Mouse (Mus musculus) gastrocnemius, adult 2 months (tissue): Measurements from ENCODE around the gene 1700020D05Rik. TPM values are rescaled to one million over a fixed set of nuclear protein-coding genes. Genes with fewer than 3 reads are reported as not detected.
A peak's percentile ranks its signal among the peaks of the same experiment; 100 is the strongest.

Experiments used
- DNase-seq: peaks from one replicate; pipeline ENCODE4 v3.0.0; 2022
- H3K27ac ChIP-seq: fragments of 200-600 bp; 2 replicates; pipeline ENCODE4 v1.8.1; 2022; ENCODE audit warnings: mild to moderate bottlenecking
- H3K4me3 ChIP-seq: fragments of 200-600 bp; 2 replicates; pipeline ENCODE4 v1.8.1; 2022; ENCODE audit warnings: mild to moderate bottlenecking, moderate library complexity
- CTCF ChIP-seq: fragments of 200-600 bp; IDR thresholded peaks from 2 replicates; pipeline ENCODE4 v1.8.1; 2022; ENCODE audit warnings: antibody characterized with exemption, mild to moderate bottlenecking, moderate library complexity
- intact Hi-C: fragments of 180-260 bp; cut with DNase I; formaldehyde crosslinking; loops from one replicate; pipeline ENCODE4 v1.15.1; 2025
- total RNA-seq, 2 experiments: library from RNA; stranded (reverse); gene quantifications; 2 replicates each; pipeline ENCODE4 v1.2.3; 2021

The 1700020D05Rik gene
- total RNA-seq, 2 experiments from 2014 or later, result 0.92 to 1.6 TPM

GRCm38 (mm10) chr19:5480016-5480415, 23.6 kb downstream of the 1700020D05Rik start:
- intact Hi-C loops, result no loop called here
- DNase-seq, result no peak
- no peak for TF ChIP-seq CTCF
- Histone ChIP-seq H3K27ac (no peak overlapping the region), H3K4me3 (no peak overlapping the region)

DNA sequence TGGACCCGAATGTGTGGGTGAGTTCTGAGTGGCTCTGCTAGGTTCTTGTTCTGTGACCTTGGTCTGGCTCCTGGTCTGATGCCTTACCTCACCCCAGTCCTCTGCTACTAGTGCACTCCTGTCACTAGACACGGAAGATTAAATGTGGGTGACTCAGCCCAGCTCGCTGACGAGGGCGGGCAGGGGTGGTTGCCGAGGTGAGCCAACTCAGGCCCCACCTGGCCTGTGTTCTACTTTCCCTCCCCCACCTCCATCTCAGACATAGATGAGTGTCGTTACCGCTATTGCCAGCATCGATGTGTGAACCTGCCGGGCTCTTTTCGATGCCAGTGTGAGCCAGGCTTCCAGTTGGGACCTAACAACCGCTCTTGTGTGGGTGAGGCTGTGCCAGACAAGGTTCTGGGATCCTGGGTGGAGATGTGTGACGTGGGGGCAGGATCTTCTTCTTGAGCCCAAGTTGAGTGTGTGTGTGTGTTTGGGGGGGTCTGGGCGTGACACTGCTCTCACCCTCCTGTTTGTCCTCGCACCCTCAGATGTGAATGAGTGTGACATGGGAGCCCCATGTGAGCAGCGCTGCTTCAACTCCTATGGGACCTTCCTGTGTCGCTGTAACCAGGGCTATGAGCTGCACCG, 25.8 kb downstream of the 1700020D05Rik start:
- 0 out of 2 replicates have a peak overlapping the region, but pooled peaks have one; percentile 8 for H3K27ac ChIP-seq
- no peak for TF ChIP-seq CTCF
- intact Hi-C loops, result no loop called here
- no peak for DNase-seq
- H3K4me3 ChIP-seq, result no peak overlapping the region

DNA sequence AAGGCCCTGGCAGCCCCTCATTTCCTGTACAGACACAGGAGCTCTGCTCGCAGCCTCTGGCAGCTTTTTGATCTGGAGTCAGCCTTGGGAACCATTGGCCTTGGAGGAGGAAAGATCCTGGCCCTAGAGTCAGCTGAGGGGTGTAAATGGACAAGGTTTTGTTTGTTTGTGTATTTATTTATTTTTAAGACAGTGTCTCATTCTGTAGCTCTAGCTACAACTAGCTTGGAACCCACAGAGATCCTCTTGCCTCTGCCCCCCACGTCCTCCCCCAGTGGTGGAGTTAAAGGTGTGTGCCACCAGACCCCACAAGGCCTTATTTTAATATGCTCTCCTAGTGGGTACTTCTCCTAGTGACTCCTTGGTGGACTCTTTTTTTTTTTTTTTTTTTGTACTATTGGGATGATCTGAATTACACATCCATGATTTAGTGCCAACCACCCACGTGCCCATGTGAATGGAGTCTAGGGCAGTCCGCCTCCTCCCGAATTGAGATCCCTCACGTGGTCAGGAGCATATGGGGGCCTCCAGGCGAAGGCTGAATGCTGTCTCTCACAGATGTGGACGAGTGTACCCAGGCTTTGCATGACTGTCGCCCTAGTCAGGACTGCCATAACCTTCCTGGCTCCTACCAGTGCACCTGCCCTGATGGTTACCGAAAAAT, 26.5 kb downstream of the 1700020D05Rik start:
- Histone ChIP-seq H3K27ac (no peak overlapping the region), H3K4me3 (no peak overlapping the region)
- no peak for TF ChIP-seq CTCF
- no peak for DNase-seq
- intact Hi-C loops, result no loop called here

DNA sequence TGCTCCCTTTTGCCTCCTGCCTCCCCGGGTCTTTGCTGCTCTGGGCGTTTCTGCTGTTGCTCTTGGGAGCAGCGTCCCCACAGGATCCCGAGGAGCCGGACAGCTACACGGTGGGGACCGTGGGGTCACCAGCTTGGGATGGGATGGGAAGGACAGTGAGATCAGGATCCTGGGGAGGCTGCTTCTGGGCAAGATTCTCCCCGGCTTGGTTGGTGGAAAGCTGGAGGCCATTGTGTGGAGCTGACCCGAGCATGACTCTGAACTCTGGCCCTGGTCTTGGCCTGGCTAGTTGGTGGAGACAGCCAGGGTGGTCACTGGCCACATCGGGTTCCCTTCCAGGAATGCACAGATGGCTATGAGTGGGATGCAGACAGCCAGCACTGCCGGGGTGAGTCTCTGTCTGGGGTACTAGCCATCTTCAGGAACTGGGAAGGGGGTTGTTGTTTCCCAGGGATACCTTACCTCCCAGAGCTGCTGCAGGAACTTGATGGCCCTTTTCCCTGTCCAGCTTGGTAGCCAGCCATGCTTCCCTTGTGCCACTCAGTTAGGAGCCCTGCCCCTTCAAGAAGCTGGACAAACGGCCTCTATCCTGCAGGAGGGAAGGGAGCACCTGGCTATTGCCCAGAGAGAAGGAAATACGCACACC, 28.4 kb downstream of the 1700020D05Rik start:
- peak; percentile 35 for DNase-seq
- TF ChIP-seq CTCF, result no peak
- Histone ChIP-seq H3K27ac (peak overlapping the region; percentile 80), H3K4me3 (peak overlapping the region; percentile 78)
- intact Hi-C loops, result no loop called here

- Histone ChIP-seq H3K4me3 (peak overlapping the region; percentile 78), H3K27ac (peak overlapping the region; percentile 80)
- no peak for TF ChIP-seq CTCF
- intact Hi-C loops, result no loop called here
- DNase-seq, result peak; percentile 79
Observed at GRCm38 (mm10) chr19:5474281-5475068, 29.1 kb downstream of the 1700020D05Rik start.

GRCm38 (mm10) chr19:5473720-5474119, 29.9 kb downstream of the 1700020D05Rik start, which contains the start of gene Efemp2:
Gene Efemp2 (plus strand): TSS chr19:5473954.
- peak within 1 kb of the TSS; percentile 80 for H3K27ac ChIP-seq
- intact Hi-C loops, result no loop called here
- H3K4me3 ChIP-seq, result peak within 1 kb of the TSS; percentile 78
- no peak for TF ChIP-seq CTCF
- peak; percentile 88 for DNase-seq

- no peak for DNase-seq
- intact Hi-C loops, result no loop called here
- TF ChIP-seq CTCF, result peak; percentile 44
- Histone ChIP-seq H3K4me3 (no peak overlapping the region), H3K27ac (no peak overlapping the region)
Observed at GRCm38 (mm10) chr19:5472857-5473256, 30.7 kb downstream of the 1700020D05Rik start.

DNA sequence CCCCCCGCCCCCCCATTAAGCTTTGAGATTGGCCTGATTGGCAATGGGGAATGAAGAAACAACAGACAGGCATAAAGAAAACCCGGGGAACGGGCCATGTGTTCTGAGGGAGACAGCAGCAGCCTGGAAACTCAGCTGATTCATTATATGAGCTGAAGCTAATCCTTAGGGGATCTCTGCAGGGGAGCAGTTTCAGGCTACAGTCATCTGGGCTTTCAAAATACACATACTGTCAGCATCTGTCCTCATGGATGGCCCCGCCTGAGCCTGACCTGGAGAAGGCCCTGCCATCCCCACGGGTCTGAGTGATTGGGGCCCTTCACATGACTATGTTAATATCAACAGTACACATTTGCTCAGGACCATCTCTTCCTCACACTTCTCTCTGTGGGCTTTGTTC, 31.7 kb downstream of the 1700020D05Rik start:
- intact Hi-C loops, result no loop called here
- H3K27ac ChIP-seq, result no peak overlapping the region
- H3K4me3 ChIP-seq, result no peak overlapping the region
- DNase-seq, result no peak
- TF ChIP-seq CTCF, result no peak

DNA sequence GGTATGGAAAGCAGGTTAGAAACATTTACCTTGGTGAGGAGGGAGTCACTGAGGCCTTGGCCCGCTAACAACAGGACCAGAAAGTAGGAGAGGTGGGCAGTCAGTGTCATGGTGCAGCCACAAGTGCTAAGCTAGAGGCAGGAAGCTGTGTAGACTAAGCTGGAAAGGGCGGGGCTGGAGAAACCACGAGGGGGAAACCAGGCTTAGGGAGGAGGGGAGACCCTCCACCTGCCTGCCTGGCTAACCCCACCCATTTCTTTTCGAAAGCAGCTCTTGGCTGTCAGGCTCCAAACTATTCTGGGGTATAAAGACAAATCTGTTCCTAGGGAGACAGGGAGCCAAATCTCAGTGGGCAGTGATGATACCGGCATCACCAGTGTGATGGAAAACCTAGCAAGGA, 35.2 kb downstream of the 1700020D05Rik start, which contains the start of gene Ctsw:
Ctsw (minus strand) TSS at position 134 of the 400 bp plus-strand sequence.
- intact Hi-C loops, result no loop called here
- no peak within 1 kb of the TSS for H3K4me3 ChIP-seq

DNA sequence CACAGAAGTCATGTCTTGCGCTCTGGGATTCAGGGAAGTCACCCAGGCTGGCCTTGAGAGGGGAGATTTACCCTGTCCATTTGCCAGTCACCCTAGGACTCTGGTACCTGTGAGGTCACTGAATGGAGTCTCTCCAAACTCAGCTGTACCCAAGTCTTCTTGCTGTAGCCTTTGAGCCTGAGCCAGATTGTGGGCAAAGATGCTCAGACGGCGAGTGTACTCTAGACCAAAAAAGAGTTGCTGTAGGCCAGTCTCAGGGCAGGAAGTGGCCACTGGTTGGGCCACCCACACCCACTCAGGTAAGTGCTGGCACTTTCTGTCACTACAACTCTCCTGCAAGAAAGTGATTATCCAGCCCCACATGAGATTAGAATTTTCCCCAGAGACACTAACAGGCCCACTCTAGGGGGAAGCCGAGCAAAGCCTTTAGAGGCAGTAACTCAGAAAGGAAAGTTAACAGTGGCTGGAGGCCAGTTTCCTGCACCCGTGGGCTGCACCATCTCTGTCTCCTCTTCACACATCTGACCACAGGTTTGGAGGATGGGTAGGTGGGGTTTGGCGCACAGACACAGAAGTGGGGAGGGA, 36.6 kb downstream of the 1700020D05Rik start:
- no peak for DNase-seq
- no peak overlapping the region for H3K27ac ChIP-seq
- TF ChIP-seq CTCF, result no peak
- intact Hi-C loops, result no loop called here
- H3K4me3 ChIP-seq, result no peak overlapping the region

More for the DNA sequence above, 35.2 kb downstream of the 1700020D05Rik start, which contains the start of gene Ctsw:
- no peak for TF ChIP-seq CTCF
- no peak within 1 kb of the TSS for H3K27ac ChIP-seq
- DNase-seq, result no peak

DNA sequence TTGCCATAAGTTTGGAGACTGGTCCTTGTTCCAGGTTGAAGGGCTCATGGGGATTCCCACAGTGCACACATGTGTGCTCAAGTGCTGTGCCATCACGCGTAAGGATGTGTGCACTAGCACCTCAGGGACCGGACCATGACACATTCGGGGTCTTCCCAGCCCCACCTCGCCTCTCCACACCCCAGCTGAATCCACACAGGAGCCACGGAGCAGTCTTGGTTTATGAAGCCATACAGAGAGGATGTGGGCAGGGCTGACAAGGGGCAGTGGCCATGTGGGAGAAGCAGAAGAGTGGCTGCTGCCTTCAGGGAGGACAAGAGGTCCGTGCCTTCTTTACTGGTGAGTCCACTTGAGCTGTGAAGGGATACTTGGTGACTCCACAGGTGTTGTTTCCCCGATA, 38.5 kb downstream of the 1700020D05Rik start:
- TF ChIP-seq CTCF, result no peak
- DNase-seq, result no peak
- Histone ChIP-seq H3K4me3 (no peak overlapping the region), H3K27ac (no peak overlapping the region)
- intact Hi-C loops, result no loop called here
